7 mouse cellular contexts compared by ENCODE assay signal in genomic region chr15:31224135-31224761, GRCm38 (mm10). TPM values are rescaled to one million over a fixed set of nuclear protein-coding genes. Genes with fewer than 3 reads are reported as not detected.
DNase-seq lines count a peak whose midpoint lies in the region; ATAC-seq and TF ChIP-seq lines count a peak whose summit lies in the region.

Gene Dap (plus strand): TSS chr15:31224314.

- TF ChIP-seq POLR2A in small intestine, adult 2 months (IDR thresholded peaks at IDR 0.05; ENCODE audit: low read depth, low read length) = peak; percentile 38; the same call in 1 of the 2 replicates

- H3K27ac ChIP-seq in embryonic facial prominence, embryonic 10.5 days (replicated peaks) = peak within 1 kb of the TSS; percentile 91
- H3K27ac ChIP-seq in intestine, postnatal 0 days (ENCODE audit: low read depth, low read length) = peak within 1 kb of the TSS; percentile 75
- H3K27ac ChIP-seq in midbrain, embryonic 12.5 days (replicated peaks) = peak within 1 kb of the TSS; percentile 39; the same call in 1 of the 2 replicates
- H3K27ac ChIP-seq in small intestine, adult 2 months (ENCODE audit: insufficient read depth, low read depth, low read length) = peak within 1 kb of the TSS; percentile 73

- no peaks in the 10 kb centered on the region for H3K36me3 ChIP-seq in embryonic facial prominence, embryonic 10.5 days (replicated peaks)
- no peaks in the 10 kb centered on the region for H3K36me3 ChIP-seq in intestine, postnatal 0 days (ENCODE audit: control insufficient read depth, insufficient read depth)
- H3K36me3 ChIP-seq in midbrain, embryonic 12.5 days = no peaks in the 10 kb centered on the region
- no peaks in the 10 kb centered on the region for H3K36me3 ChIP-seq in small intestine, adult 2 months (ENCODE audit: control insufficient read depth, insufficient read depth, low read length)

- DNase-seq in adrenal gland, postnatal 10 days = peak; percentile 99
- peak; percentile 99 for DNase-seq in embryonic facial prominence, embryonic 10.5 days (ENCODE audit: low spot score)
- DNase-seq in gonadal fat pad, adult 2 months (ENCODE audit: low read depth) = peak; percentile 44
- DNase-seq in left cerebral cortex, postnatal 4 days = peak; percentile 99

- H3K4me1 ChIP-seq in embryonic facial prominence, embryonic 10.5 days = peaks cover 19% of the 10 kb centered on the region
- H3K4me1 ChIP-seq in intestine, postnatal 0 days (replicated peaks; ENCODE audit: control insufficient read depth, insufficient read depth, low read length) = peaks cover 6% of the 10 kb centered on the region; the same call in 1 of the 2 replicates
- peaks cover 14% of the 10 kb centered on the region; the same call in 1 of the 2 replicates for H3K4me1 ChIP-seq in midbrain, embryonic 12.5 days
- 0 out of 2 replicates have a peak, but pooled peaks cover 2% of the 10 kb centered on the region for H3K4me1 ChIP-seq in small intestine, adult 2 months (ENCODE audit: control insufficient read depth, insufficient read depth, insufficient read length, low read length)

- peak; percentile 99 for ATAC-seq in intestine, postnatal 0 days
- peak; percentile 99 for ATAC-seq in midbrain, embryonic 12.5 days (ENCODE audit: low FRiP score, low read depth)

- peak within 1 kb of the TSS; percentile 92 for H3K9ac ChIP-seq in intestine, postnatal 0 days (ENCODE audit: low read depth, low read length)
- peak within 1 kb of the TSS; percentile 74 for H3K9ac ChIP-seq in midbrain, embryonic 12.5 days (replicated peaks)

- intact Hi-C loops in left cerebral cortex, postnatal 4 days (cut with DNase I) = no loop called here

- WGBS in embryonic facial prominence, embryonic 10.5 days = under 1% methylated on average over 67 of the region's 67 CpGs
- WGBS in intestine, postnatal 0 days = under 1% methylated on average over 67 of the region's 67 CpGs
- WGBS in midbrain, embryonic 12.5 days = under 1% methylated on average over 67 of the region's 67 CpGs
- under 1% methylated on average over 67 of the region's 67 CpGs for WGBS in small intestine, adult 2 months

- peak within 1 kb of the TSS; percentile 88 for H3K4me2 ChIP-seq in intestine, postnatal 0 days (replicated peaks; ENCODE audit: low read depth)
- peak within 1 kb of the TSS; percentile 79 for H3K4me2 ChIP-seq in midbrain, embryonic 12.5 days (replicated peaks)

- 0 out of 2 replicates have a peak, but pooled peaks have one; percentile 21 for TF ChIP-seq CTCF in intestine, postnatal 0 days (IDR thresholded peaks at IDR 0.05; ENCODE audit: low read depth)
- TF ChIP-seq CTCF in small intestine, adult 2 months (IDR thresholded peaks at IDR 0.05; ENCODE audit: extremely low read depth, insufficient read length, insufficient replicate concordance, low read depth, low read length) = no peak

- no peaks in the 10 kb centered on the region for H3K27me3 ChIP-seq in embryonic facial prominence, embryonic 10.5 days (replicated peaks; ENCODE audit: low read depth, poor library complexity, severe bottlenecking)
- H3K27me3 ChIP-seq in intestine, postnatal 0 days (replicated peaks; ENCODE audit: control insufficient read depth, insufficient read depth, low read length) = no peaks in the 10 kb centered on the region
- H3K27me3 ChIP-seq in midbrain, embryonic 12.5 days = no peaks in the 10 kb centered on the region
- no peaks in the 10 kb centered on the region for H3K27me3 ChIP-seq in small intestine, adult 2 months (ENCODE audit: control insufficient read depth, insufficient read depth, low read length)

- peak within 1 kb of the TSS; percentile 75 for H3K4me3 ChIP-seq in embryonic facial prominence, embryonic 10.5 days
- peak within 1 kb of the TSS; percentile 86 for H3K4me3 ChIP-seq in intestine, postnatal 0 days (ENCODE audit: low read depth, low read length)
- peak within 1 kb of the TSS; percentile 74 for H3K4me3 ChIP-seq in midbrain, embryonic 12.5 days
- H3K4me3 ChIP-seq in small intestine, adult 2 months (ENCODE audit: low read depth, low read length) = peak within 1 kb of the TSS; percentile 85

- no peaks in the 10 kb centered on the region for H3K9me3 ChIP-seq in embryonic facial prominence, embryonic 10.5 days
- no peaks in the 10 kb centered on the region for H3K9me3 ChIP-seq in intestine, postnatal 0 days (ENCODE audit: control insufficient read depth)
- no peaks in the 10 kb centered on the region for H3K9me3 ChIP-seq in midbrain, embryonic 12.5 days

RNA-seq across cellular contexts. Expression of gene Dap, which starts in this region (rescaled TPM):
- total RNA-seq in adrenal gland, postnatal 10 days (2021) = 10 to 100 TPM; 71.1 to 81.2 TPM
- 45.7 and 46.6 TPM in 2 replicates for polyA plus RNA-seq in embryonic facial prominence, embryonic 10.5 days (2016; fragmentation: Nextera tagmentation; extraction: Ambion mirVana)
- polyA plus RNA-seq in gonadal fat pad, adult 2 months (2012; rRNA removed) = 126 and 208 TPM in 2 replicates
- polyA plus RNA-seq in intestine, postnatal 0 days (2015; fragmentation: Nextera tagmentation; extraction: Ambion mirVana) = 124 and 130 TPM in 2 replicates
- 10 to 100 TPM in 1 of 2 experiments, 1 to 10 TPM in 1; 9.3 to 11.5 TPM for total RNA-seq in left cerebral cortex, postnatal 4 days (2021)
- polyA plus RNA-seq in midbrain, embryonic 12.5 days (2016; fragmentation: Nextera tagmentation; extraction: Ambion mirVana) = 34.4 and 42.4 TPM in 2 replicates
- polyA plus RNA-seq in small intestine, adult 2 months (2012; rRNA removed) = 87.8 and 145 TPM in 2 replicates

Comparison
In these comparisons a context has a peak if more than half of its experiments do, and no peak if none do; other contexts are left out.
1. Peak in every context shown above with its lines: DNase-seq, ATAC-seq, H3K4me3 ChIP-seq and H3K27ac ChIP-seq.
2. RNA of gene Dap (total RNA-seq): 71.1 to 81.2 TPM in adrenal gland, postnatal 10 days; 9.3 to 11.5 TPM in left cerebral cortex, postnatal 4 days; every median in the first group is over 4 times any median in the second.
3. DNase-seq: peak in every context shown above with its lines; median percentile 99 in adrenal gland, postnatal 10 days; 99 in embryonic facial prominence, embryonic 10.5 days; 99 in left cerebral cortex, postnatal 4 days; 44 in gonadal fat pad, adult 2 months.
4. H3K27ac ChIP-seq: peak in every context shown above with its lines; median percentile 91 in embryonic facial prominence, embryonic 10.5 days; 75 in intestine, postnatal 0 days; 73 in small intestine, adult 2 months; 39 in midbrain, embryonic 12.5 days.